Mouse (Mus musculus) urinary bladder, postnatal 36 days (tissue): ENCODE measurements around the gene Dohh.

Source experiments
- DNase-seq, 2 experiments: peaks; one replicate each; pipeline ENCODE4 v3.0.0; 2022; ENCODE audit warnings: low spot score in 2 of 2, mixed read lengths in 1 of 2

Gene Dohh

DNA sequence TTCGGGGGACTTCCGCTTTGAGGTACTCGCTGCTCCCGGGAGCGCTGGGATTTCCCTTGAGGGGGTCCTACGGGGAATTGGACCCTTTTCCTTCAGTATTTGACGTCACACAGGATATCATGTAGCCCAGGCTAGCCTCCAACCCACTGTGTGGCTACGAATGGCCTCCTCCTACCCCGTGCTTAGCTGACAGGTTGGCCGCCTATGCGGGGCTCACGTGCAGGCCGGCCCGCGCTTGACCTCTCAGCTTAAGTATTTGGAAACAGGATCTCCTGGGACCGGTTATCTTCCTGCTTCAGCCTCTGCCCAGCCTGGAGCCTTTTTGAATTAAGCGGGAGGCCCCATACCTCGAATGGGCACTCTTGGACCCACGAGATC, 366 bp downstream of the Dohh start:
- DNase-seq, result no peak

DNA sequence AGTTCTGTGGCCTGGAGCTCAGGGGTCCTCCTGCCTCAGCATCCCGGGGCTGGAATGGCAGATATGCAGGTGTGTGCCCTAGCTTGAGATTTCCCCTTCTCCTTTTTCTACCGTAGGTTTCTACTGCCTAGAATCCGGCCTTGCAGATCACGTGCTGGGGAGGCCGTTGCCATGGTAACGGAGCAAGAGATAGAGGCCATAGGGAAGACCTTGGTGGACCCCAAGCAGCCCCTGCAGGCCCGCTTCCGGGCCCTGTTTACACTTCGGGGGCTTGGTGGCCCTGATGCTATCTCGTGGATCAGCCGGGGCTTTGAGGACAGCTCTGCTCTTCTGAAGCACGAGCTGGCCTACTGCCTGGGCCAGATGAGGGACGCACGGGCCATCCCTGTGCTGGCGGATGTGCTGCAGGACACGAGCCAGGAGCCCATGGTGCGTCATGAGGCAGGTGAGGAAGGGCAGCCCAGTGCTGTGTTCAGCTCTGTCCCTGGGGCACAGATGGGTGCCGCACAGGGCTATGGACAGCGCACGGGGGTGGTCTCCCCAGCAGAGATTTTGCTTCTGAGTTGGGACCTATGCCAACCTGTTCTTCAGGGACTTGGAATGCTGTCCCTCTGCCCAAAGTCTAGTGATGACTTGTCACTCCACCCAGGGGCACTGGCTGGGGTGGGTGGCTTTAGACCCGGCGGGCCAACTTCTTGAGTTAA, 1.5 kb downstream of the Dohh start:
- no peak for DNase-seq

DNA sequence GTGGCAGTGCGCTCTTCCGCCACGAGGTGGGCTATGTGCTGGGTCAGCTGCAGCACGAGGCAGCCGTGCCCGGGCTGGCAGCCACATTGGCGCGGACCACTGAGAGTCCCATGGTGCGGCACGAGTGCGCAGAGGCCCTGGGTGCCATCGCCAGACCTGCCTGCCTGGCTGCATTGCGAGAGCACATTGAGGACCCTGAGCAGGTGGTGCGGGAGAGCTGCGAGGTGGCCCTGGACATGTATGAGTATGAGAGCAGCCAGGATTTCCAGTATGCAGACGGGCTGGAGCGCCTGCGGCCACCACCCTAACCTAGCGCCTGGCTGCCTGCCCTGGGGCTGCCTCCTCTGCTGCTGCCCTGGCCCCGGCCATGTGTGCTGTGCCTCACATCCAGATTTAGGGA, 3.5 kb downstream of the Dohh start:
- DNase-seq, result no peak

DNA sequence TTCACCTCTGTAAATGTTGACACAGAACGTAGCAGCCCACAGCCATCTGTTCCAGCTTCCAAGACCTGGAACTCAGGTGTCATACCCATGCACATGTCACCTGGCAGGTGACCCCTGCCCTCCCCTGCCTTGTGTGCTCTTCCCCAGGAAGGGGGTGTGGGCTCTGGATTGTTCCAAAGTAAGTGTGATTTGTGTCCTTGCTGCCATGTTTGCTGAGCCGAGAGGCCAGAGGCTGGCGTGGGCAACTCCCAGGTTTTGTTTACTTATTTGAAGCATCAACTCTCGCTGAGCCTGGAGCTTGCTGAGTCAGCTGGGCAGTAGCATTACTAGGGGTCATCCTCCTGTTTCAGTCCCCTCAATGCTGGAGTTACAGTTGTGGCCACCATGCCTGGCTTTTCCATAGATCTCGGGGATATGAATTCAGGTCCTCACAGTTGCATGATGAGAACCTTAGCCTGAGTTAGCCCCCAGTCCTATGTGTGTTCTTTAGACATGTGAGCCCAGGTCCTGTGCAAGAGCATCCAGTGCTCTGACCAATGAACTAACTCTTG, 4.4 kb downstream of the Dohh start, which contains the start of gene Gm48552:
Gm48552 (plus strand) TSS at position 501 of the 551 bp plus-strand sequence.
- no peak for DNase-seq

DNA sequence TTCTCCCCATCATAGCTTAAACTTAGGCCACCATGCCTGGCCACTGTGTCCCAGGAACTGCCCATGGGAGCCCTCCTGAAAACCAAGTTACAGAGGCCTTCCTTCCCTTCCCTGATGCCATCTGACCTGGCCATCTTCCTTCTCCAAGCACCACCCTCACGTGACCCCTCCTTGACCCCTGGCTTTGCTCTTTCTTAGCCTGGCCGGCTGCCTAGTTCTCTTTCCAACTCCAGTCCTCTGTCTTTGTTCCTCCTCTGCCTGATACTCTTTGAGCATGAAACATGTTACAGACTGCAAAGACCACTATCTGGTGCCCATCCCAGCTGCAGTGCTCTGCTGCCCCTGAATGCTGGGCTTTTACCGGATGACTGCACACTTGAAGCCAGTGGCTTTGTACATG, 5.1 kb downstream of the Dohh start:
- peak in 1 of 2 experiments; percentile 53 for DNase-seq

DNA sequence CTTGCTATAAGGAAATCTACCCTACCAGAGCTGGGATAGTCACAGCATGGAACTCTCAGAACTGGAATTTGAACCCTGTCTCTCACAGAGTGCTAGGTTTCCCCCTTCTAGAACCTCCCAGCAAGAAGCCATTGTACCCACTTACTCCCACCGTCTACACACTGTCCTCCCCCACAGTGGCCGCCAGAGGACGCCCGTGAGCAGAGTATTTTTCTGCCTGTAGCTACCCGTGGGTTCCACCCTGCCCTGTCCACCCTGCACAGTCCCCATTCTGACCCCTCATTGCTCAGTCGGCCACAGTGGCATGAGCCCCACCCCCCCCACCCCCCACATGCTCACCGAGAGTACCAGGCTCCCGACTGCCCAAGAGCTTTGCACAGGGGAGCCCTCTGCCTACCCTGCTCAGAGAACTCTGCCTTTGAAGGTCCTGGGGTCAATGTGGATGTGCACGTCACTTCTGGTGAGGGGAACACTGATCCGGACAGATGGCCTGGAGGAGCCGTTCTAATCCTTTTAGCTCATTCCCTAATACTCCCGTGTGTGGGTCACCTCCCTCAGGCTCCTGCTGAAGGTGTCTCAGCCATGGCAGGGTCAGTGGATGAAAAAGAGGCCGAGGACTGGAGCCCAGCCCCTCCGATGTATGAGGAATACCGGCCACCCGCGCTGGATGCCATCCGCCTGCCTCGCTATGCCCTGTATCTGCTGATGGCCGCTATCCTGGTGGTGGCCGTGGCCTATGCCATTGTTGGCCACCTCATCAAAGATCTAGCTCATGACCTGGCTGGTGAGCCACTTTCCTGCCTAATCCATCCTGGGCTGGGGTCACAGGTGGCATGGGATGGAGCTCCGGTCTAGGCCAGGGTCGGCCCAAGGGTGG, 5.8 kb downstream of the Dohh start:
- peak in 1 of 2 experiments; percentile 72 for DNase-seq

DNA sequence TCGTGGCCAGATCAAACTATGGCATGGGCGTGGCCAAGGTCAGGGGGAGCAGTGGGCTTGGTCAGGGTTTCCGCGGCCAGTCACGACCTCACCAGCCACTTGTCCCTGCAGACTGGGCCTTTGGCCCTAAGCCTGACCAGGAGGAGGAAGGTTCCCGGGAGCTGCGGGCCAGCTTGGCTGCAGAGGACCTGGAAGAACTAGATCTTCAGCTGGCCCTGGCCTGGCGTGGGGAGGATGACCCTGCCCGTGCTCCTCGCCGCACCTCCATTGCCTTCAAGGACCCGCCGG, 6.4 kb downstream of the Dohh start:
- DNase-seq, result no peak

DNA sequence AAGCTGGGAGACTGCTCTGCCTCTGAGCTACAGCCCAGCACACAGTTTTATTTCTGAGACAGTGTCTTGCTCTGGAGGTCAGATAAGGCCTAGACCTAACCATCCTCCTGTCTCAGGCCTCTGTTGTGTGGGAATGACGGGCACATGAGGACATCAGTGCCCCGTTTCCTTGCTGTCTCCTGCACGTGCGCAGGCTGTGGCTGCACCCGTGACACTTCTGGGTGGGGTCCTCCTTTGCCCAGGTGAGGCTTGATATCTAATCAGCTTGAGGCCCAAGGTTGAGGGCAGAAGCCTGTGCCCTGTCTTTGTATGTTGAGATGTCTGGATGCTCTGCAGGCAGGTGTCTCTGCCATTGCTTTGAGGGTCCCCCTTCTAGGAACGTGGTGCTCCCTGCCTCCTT, 8.0 kb downstream of the Dohh start:
- no peak for DNase-seq

DNA sequence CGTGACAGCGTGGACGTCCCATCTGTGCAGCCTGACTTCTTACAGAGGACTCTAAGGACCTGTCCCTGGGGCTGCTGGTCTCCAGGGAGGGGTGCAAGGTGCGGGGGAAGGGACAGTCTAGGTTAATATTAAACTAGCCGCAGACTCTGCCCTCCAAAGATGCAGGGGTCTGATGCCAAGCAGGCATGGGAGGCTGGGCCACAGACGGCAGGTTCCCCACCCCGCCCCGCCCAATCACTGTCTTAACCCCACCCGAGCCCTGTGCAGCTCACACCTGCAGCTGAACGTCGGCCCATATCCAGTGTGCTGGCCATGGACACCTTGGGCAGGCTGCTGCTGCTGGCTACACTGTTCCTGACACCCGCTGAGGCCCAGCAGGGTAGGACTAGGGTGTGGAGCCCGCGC, 8.6 kb downstream of the Dohh start, which contains the start of gene Smim24:
Smim24 (plus strand) TSS at position 271 of the 405 bp plus-strand sequence.
- no peak for DNase-seq

DNA sequence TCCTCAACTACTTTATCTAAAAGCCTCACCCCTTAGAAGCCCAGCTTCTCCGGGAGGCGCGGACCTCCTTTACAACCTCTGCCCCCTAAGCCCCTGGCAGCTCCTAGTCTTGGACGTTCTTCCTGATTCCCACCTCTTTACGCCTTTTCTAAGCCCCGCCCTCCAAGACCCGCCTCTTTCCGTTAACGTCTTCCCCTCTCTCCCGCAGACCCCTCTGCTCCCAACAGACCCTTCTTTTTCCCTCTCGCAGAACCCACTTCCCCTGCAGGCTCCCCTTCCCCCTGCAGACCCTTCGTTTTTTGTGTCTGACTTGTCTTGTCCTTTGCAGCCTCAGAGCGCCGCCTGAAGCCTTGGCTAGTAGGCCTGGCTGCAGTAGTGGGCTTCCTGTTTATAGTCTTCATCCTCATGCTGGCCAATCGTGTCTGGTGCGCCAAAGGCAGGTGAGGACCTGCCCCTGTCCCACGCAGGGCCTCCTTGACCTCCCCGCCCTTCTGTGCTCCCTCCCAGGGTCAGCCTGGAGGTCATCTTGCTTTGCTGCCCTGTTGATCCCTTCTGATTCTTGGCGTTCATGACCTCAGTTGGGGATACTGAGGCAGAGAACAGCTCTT, 9.3 kb downstream of the Dohh start:
- DNase-seq, result no peak

DNA sequence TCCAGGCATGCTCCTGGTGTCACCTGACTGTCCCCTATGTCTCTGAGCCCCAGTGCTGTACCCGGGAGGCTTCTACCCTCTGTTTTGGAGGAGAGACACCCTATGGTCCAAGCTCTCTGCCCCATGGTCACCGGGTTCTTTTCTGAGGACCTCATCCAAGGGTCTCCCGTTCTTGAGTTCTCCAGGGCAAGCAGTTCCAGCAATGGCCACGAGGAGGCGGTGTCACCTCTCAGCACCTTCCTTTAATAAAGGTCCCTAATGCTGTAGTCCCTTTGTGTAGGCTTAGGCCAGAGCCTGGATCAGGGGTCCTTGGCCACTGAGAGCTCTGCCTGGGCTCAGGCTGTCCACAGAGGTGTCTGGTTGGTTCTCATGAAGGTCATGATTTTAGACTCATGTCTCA, 10.9 kb downstream of the Dohh start:
- DNase-seq, result peak in 1 of 2 experiments; percentile 59

DNA sequence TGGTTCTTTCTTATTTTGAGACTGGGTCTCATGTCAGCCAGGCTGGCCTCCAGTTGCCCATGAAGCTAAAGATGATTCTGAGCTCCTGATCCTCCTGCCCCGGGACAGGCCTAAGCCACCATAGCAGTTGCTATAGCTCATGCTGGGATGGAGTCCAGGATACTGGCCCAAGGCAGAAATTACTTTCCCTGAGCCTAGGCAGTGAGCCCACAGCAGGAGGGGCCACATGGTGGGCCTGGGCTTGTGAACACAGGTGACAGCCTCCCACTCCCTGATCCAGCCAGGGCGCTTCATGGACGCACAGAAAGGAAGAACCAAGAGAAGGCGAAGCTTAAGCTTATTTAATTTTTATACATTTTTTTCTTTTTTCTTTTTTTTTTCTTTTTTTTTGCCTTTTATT, 11.6 kb downstream of the Dohh start:
- no peak for DNase-seq

DNA sequence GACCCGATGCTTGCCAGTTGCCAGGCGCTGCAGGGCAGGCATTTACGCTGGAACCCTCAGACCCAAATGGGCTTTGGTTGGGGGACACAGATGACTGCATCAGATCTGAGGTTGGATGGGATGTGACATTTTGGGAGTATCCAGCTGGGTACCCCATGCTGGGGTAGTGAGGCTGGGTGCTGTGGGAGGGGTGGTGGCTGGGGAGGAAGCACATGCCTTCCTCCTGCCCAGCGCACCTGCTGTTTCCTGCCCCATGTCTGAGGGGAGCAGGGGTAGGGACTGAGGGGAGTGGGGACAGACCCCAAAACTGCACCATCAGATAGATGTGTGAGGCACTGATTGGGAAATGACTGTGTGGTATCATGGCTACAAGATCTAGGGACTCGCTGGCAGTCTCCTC, 12.5 kb downstream of the Dohh start:
- no peak for DNase-seq

DNA sequence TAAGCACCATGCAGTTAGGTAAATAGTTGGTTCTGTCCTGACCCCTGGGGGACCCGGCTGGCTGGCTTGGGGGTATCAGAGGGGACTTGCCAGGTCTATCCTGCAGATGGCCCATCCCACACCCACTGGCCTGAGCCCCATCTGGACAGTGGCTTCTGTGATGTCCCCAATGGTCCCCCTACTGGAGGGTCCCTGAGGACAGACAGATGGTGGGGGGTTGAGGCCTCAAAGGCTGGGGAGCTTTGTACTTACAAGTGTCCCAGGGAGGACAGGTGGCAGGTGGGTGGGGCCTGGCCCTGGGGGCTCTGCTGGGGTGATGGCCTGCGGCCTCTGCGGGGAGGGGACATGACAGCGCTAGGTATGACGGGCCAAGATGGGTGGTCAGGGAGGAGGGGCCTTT, 15.1 kb downstream of the Dohh start:
- no peak for DNase-seq

DNA sequence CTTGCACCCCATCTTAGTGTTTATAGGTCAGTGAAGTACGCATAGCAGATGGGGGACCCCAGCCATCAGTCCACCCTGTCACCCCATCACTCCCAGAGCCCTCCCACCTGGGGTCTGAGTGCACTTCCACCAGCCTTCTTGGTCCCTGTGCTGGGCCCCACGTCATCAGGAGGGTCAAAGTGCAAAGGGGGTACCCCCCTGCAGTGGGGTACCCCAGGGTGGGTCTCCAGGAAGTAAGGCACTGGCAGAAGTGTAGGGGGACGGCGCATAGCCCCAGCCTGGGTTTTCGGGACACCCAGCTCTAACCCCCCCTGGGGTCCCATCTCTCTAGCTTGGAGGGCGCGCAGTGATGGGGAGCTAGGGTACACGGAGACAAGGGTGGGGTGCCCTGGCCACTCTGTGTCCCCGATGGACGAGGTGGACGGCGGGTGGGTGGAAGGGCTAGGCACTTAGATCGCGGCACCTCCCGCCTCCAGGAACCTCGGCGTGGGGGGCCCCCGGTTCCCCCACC, 15.6 kb downstream of the Dohh start:
- no peak for DNase-seq

DNA sequence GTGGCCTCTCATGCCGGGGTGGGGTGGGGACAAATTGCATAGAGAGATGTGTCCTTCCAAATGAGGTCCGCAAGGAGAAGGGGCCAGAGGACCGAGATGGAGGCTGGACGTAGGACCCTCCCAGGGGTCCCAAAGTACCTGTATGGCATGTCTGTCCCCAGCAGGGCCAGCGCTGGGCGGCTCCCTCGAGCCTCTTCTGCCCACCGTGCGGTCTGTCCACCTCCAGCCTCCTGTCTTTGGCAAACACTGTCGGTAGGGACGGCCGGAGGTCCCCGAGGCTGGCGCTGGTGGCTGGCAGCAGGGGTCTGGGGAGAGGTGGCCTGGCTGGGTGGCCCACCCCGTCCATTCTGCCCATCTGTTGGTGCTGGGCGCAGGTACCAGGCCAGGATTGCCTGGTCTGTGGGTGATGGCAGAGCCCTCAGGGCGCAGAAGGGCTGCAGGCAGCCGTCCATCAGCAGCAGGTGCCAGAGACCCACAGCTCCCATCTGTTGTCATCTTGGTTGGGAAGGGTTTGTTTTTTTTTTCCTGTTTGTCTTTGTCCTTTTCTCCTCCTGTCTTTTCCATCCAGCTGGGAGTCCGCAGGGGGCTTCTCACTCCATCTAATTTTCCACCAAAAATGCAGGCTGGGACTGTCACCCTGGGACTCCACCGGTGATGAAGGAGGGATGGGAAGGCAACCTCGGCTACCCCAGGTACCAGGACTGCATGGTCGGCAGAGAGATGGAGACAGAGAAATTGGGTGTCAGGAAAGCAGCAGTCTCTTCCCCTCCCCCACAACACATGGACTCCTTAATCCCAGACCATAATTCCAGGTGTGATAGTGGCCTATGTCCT, 16.4 kb downstream of the Dohh start:
- DNase-seq, result no peak

DNA sequence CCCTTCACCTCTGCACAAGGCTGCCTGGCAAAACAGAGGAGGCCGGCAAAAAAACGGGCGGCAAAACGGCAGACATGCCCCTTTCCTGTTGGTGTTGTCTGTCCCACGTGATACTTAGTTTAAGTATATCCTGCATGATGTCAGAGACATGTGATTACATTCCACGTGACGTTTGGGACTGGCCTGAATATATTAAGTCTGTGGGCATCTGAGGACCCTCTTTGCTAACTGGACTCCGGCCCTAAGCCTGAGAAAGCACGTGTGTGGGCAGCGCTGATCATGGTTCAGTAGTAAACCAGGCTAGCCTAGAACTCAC, 16.9 kb downstream of the Dohh start:
- DNase-seq, result no peak

DNA sequence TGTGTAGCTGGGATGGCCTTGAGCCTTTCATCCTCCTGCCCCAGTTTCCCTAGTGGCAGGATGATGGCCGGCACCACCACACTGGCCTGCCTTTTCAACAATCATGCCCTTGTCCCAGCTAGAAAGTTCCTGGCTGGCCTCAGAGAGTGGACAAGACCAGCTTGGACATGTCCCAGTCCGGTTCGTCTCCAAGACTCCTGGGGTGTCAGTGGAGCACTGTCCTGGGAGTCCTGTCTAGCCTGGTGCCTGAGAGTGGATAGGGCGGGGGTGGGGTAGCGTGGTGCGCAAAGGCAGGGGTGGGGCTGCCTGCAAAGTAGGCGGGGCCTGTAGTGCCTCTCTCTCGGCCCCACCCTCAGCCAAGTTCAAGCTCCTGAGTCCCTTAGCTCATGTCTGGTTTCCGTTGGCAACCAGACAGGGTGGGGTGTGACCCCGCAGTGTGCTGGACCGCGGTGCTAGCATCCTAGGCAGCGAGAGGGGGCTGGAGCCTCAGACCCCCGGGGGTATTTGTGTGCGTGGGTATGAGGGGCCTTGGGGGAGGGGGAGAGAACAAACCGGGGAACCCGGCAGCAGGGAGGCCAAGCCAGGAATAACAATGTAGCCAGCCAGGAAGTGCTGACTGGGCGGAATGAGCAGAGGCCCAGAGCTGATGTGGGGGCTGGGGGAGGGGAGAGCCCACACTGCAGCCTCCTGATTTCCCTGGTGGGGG, 17.4 kb downstream of the Dohh start:
- peak in 1 of 2 experiments; percentile 67 for DNase-seq

DNA sequence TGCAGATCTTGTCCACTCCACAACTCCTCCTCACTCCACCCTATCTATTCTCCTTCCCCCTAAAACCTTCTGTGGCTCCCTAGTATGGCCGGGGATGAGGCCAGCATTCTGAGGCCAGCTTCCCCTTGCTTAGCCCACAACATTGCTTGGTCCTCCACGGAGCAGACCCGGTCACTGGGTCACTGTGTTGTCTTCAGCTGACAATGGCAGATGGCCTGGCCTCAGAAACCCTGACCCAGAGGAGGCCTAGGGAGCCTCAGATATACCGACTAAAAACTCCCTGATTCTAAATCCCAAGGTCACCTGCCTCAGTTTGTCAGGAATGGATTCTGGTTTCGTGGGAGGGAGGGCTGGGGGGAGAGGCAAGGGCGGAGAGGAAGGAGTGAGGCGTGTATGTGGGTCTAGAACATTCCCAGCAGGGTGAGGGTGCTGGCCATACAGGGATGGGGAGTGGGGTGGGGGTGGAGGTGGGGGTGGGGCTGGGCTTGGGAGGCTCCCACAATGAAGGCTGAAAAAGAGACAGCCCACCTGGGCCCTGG, 18.1 kb downstream of the Dohh start:
- DNase-seq, result no peak

DNA sequence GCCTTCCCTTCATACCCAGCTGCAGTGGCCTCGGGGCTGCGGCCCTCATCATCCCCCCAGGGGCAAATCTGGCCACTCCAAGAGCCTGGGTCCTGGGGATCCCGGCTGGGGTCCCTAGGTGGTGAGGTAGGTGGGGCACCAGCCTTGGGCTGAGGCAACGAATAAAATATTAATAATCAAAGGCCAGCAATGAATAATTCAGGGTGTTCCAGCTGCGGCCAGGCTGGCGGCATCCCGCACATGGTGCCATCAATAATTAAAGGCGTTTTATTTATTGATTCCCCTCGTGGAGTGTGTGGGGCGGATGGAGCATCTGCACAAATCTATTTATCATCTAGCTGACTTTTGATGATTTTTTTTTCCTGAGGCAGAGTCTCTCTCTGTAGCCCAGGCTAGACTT, 19.3 kb downstream of the Dohh start:
- DNase-seq, result no peak

DNA sequence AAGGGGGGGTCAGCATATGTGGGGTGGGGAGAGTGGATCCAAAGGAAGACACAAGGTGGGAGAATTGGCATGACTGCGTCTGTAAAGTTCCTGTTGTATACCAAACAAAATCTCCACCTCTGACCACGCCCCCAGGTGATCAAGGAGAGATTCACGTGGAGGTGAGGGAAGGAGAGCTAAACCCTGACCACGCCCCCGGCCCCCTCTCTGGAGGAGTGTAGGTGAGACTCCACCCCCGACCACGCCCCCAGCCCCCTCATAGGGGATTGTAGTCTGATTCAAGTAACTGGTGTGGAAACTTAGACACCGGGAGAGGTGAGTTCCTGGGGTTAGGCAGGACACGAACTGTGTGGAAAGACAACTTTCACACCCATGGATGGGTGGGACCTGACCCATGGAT, 19.9 kb downstream of the Dohh start:
- no peak for DNase-seq
